Mouse (Mus musculus) heart, adult 2 months (tissue): ENCODE measurements at regions not wholly inside any gene's neighbourhood (a gene's known extent, or its start where the extent isn't known, plus 50 kb on each side); places are given as distances from the start of the nearest gene placed in this dataset.
A peak's percentile ranks its signal among the peaks of the same experiment; 100 is the strongest.

Experiments
- DNase-seq, 2 experiments: peaks; one replicate each; pipeline ENCODE4 v3.0.0; 2021
- H3K27ac ChIP-seq: fragments of 200-600 bp; 2 replicates; pipeline ENCODE4 v1.8.1; 2022
- H3K27me3 ChIP-seq: fragments of 200-500 bp; 2 replicates; pipeline ENCODE4 v1.6.1; 2012; ENCODE audit warnings: mild to moderate bottlenecking, low read length, inconsistent platforms, mixed read lengths; ENCODE audit not compliant: control insufficient read depth, insufficient read depth
- H3K36me3 ChIP-seq: fragments of 200-500 bp; 2 replicates; pipeline ENCODE4 v1.6.1; 2012; ENCODE audit warnings: low read length, inconsistent platforms; ENCODE audit not compliant: control insufficient read depth, insufficient read depth
- H3K4me1 ChIP-seq: fragments of 200-500 bp; 2 replicates; pipeline ENCODE4 v1.6.1; 2011; ENCODE audit warnings: low read length; ENCODE audit not compliant: control insufficient read depth, insufficient read depth
- H3K4me3 ChIP-seq: fragments of 200-600 bp; 2 replicates; pipeline ENCODE4 v1.8.1; 2022
- H3K79me2 ChIP-seq: fragments of 200-500 bp; replicated peaks from 2 replicates; pipeline ENCODE4 v1.6.1; 2012; ENCODE audit warnings: mild to moderate bottlenecking, inconsistent platforms, low read length, moderate library complexity, mixed read lengths; ENCODE audit not compliant: control insufficient read depth, insufficient read depth
- H3K9ac ChIP-seq: fragments of 200-500 bp; 2 replicates; pipeline ENCODE4 v1.6.1; 2012; ENCODE audit warnings: low read depth, mild to moderate bottlenecking, control low read depth, inconsistent platforms, low read length, mixed read lengths
- CTCF ChIP-seq: fragments of 200-600 bp; IDR thresholded peaks from 2 replicates; pipeline ENCODE4 v1.8.1; 2022; ENCODE audit warnings: antibody characterized with exemption, mild to moderate bottlenecking, moderate library complexity
- EP300 ChIP-seq: fragments of 200-500 bp; IDR thresholded peaks from 2 replicates; pipeline ENCODE4 v1.6.1; 2011; ENCODE audit warnings: low read depth, low read length, control low read depth; ENCODE audit not compliant: insufficient read depth
- POLR2A ChIP-seq: fragments of 200-500 bp; IDR thresholded peaks from 2 replicates; pipeline ENCODE4 v1.6.1; 2011; ENCODE audit warnings: mild to moderate bottlenecking, low read depth, low read length, control low read depth; ENCODE audit not compliant: insufficient read depth
- WGBS: fragments of 180-500 bp; shearing (Covaris S2); methylation state at CpG from one replicate; pipeline ENCODE4 v1.1.7; 2018; 5-methylcytosine and 5-hydroxymethylcytosine counted together
- intact Hi-C: fragments of 180-260 bp; cut with DNase I; formaldehyde crosslinking; loops from one replicate; pipeline ENCODE4 v1.15.1; 2025

- no peak for TF ChIP-seq EP300
- no peak for TF ChIP-seq POLR2A
- no peak for TF ChIP-seq CTCF
- Histone ChIP-seq H3K27ac (no peak overlapping the region), H3K79me2 (no peaks in the 10 kb centered on the region), H3K36me3 (no peaks in the 10 kb centered on the region), H3K4me1 (no peaks in the 10 kb centered on the region), H3K9ac (no peak overlapping the region), H3K4me3 (no peak overlapping the region), H3K27me3 (no peaks in the 10 kb centered on the region)
- intact Hi-C loops = no loop called here
- no peak for DNase-seq
- WGBS = 86% methylated on average over 1 of the region's 1 CpGs
These were observed 182.8 kb upstream of the Ttc14 start for GRCm38 (mm10) chr3:33616871-33617270.

- DNase-seq = peak in 1 of 2 experiments; percentile 4
- Histone ChIP-seq H3K79me2 (no peaks in the 10 kb centered on the region), H3K27me3 (no peaks in the 10 kb centered on the region), H3K4me3 (no peak overlapping the region), H3K9ac (no peak overlapping the region), H3K4me1 (no peaks in the 10 kb centered on the region), H3K27ac (peak overlapping the region; percentile 69), H3K36me3 (no peaks in the 10 kb centered on the region; the same call in 1 of the 2 replicates)
- 40% methylated on average over 2 of the region's 2 CpGs for WGBS
- intact Hi-C loops = loop anchor here (5.0 kb wide), 1 partner anchor 326 kb away; no protein-coding TSS in a partner anchor
- no peak for TF ChIP-seq EP300
- no peak for TF ChIP-seq POLR2A
- peak; percentile 56 for TF ChIP-seq CTCF
These were observed 166.6 kb upstream of the Ttc14 start for GRCm38 (mm10) chr3:33632928-33633514.

- no peak for DNase-seq
- Histone ChIP-seq H3K79me2 (no peaks in the 10 kb centered on the region), H3K36me3 (no peaks in the 10 kb centered on the region), H3K27me3 (no peaks in the 10 kb centered on the region), H3K4me1 (no peaks in the 10 kb centered on the region), H3K27ac (no peak overlapping the region), H3K9ac (no peak overlapping the region), H3K4me3 (no peak overlapping the region)
- intact Hi-C loops = no loop called here
- 63% methylated on average over 5 of the region's 5 CpGs for WGBS
- TF ChIP-seq EP300 (no peak), POLR2A (no peak), CTCF (no peak)
These were observed 141.0 kb upstream of the Ttc14 start for GRCm38 (mm10) chr3:33658597-33658996.
